24 mouse cellular contexts compared by ENCODE assay signal in genomic region chr10:22653820-22654219, GRCm38 (mm10). TPM values are rescaled to one million over a fixed set of nuclear protein-coding genes. Genes with fewer than 3 reads are reported as not detected.
A peak's percentile ranks its signal among the peaks of the same experiment; 100 is the strongest.
DNase-seq lines count a peak whose midpoint lies in the region; ATAC-seq and TF ChIP-seq lines count a peak whose summit lies in the region.
"Had no signal": no experiment of that assay in that cellular context is flagged by ENCODE, and none has a peak within 500 bp of the region (broad histone marks: within the 10 kb centered on the region; RNA-seq: fewer than 3 reads in every experiment).

No protein-coding gene starts in this region.

- H3K27ac ChIP-seq in heart, adult 2 months: no peak overlapping the region
- H3K27ac ChIP-seq in kidney, embryonic 15.5 days: peak overlapping the region; percentile 45
- no peak overlapping the region for H3K27ac ChIP-seq in kidney, adult 2 months (ENCODE audit: insufficient read depth, low read depth, low read length)
- H3K27ac ChIP-seq in midbrain, embryonic 13.5 days: no peak overlapping the region
- H3K27ac ChIP-seq: embryonic facial prominence, embryonic 12.5 days; forebrain, embryonic 12.5 days; forebrain, embryonic 15.5 days; hindbrain, embryonic 12.5 days; hindbrain, embryonic 15.5 days had no signal

- 0 out of 2 replicates have a peak, but pooled peaks have one; percentile 36 for ATAC-seq in kidney, embryonic 15.5 days (replicated peaks; ENCODE audit: low FRiP score)
- ATAC-seq in midbrain, embryonic 13.5 days: no peak
- ATAC-seq: forebrain, embryonic 15.5 days; Patski had no signal

- H3K4me1 ChIP-seq in heart, adult 2 months (ENCODE audit: control insufficient read depth, insufficient read depth, low read length): no peaks in the 10 kb centered on the region
- peaks cover 16% of the 10 kb centered on the region for H3K4me1 ChIP-seq in kidney, embryonic 15.5 days
- no peaks in the 10 kb centered on the region for H3K4me1 ChIP-seq in kidney, adult 2 months (ENCODE audit: control insufficient read depth, insufficient read depth, low read length)
- H3K4me1 ChIP-seq in midbrain, embryonic 13.5 days (replicated peaks): peaks cover 17% of the 10 kb centered on the region

- H3K79me2 ChIP-seq in heart, adult 2 months (replicated peaks; ENCODE audit: control insufficient read depth, insufficient read depth, low read length): peaks cover 1% of the 10 kb centered on the region; the same call in 1 of the 2 replicates

- no peaks in the 10 kb centered on the region for H3K36me3 ChIP-seq in heart, adult 2 months (ENCODE audit: control insufficient read depth, insufficient read depth, low read length)
- H3K36me3 ChIP-seq in kidney, embryonic 15.5 days: no peaks in the 10 kb centered on the region
- H3K36me3 ChIP-seq in kidney, adult 2 months (ENCODE audit: control insufficient read depth, insufficient read depth, low read length): no peaks in the 10 kb centered on the region
- no peaks in the 10 kb centered on the region for H3K36me3 ChIP-seq in midbrain, embryonic 13.5 days
- H3K36me3 ChIP-seq: embryonic facial prominence, embryonic 12.5 days; forebrain, embryonic 12.5 days; forebrain, embryonic 15.5 days; G1E; hindbrain, embryonic 12.5 days; hindbrain, embryonic 15.5 days had no signal

- no peak overlapping the region for H3K9ac ChIP-seq in heart, adult 2 months (ENCODE audit: low read depth, low read length)
- no peak overlapping the region for H3K9ac ChIP-seq in kidney, embryonic 15.5 days
- no peak overlapping the region for H3K9ac ChIP-seq in midbrain, embryonic 13.5 days (replicated peaks)
- H3K9ac ChIP-seq: embryonic facial prominence, embryonic 12.5 days; forebrain, embryonic 12.5 days; forebrain, embryonic 15.5 days; hindbrain, embryonic 12.5 days; hindbrain, embryonic 15.5 days had no signal

- H3K4me3 ChIP-seq in heart, adult 2 months: no peak overlapping the region
- no peak overlapping the region for H3K4me3 ChIP-seq in kidney, embryonic 15.5 days (replicated peaks)
- H3K4me3 ChIP-seq in kidney, adult 2 months (ENCODE audit: insufficient read depth, low read depth, low read length): no peak overlapping the region
- H3K4me3 ChIP-seq in midbrain, embryonic 13.5 days (replicated peaks): no peak overlapping the region
- H3K4me3 ChIP-seq: embryonic facial prominence, embryonic 12.5 days; erythroblast, embryonic 14.5 days; forebrain, embryonic 12.5 days; forebrain, embryonic 15.5 days; hindbrain, embryonic 12.5 days; hindbrain, embryonic 15.5 days had no signal

- no peak overlapping the region for H3K4me2 ChIP-seq in kidney, embryonic 15.5 days
- no peak overlapping the region for H3K4me2 ChIP-seq in midbrain, embryonic 13.5 days (replicated peaks)
- H3K4me2 ChIP-seq: embryonic facial prominence, embryonic 12.5 days; forebrain, embryonic 12.5 days; forebrain, embryonic 15.5 days; heart, embryonic 11.5 days; hindbrain, embryonic 12.5 days; hindbrain, embryonic 15.5 days had no signal

- TF ChIP-seq EP300 in heart, adult 2 months (IDR thresholded peaks at IDR 0.05; ENCODE audit: insufficient read depth, low read depth, low read length): no peak

- peak; percentile 56 for DNase-seq in heart, adult 11 months
- DNase-seq in heart, adult 2 months: no peak
- DNase-seq in kidney, adult 18-20 months: no peak
- DNase-seq in kidney, postnatal 4 days: peak; percentile 20 to 43
- DNase-seq in kidney, adult 2 months: no peak
- DNase-seq: adrenal gland, postnatal 10 days; adrenal gland, postnatal 36 days; B cell, adult 2 months; cerebellum, adult 18-20 months; cerebellum, adult 9-10 months; cerebellum, postnatal 14 days; gastrocnemius, postnatal 25 days had no signal

- H3K9me3 ChIP-seq in kidney, embryonic 15.5 days (replicated peaks): no peaks in the 10 kb centered on the region
- H3K9me3 ChIP-seq in midbrain, embryonic 13.5 days: no peaks in the 10 kb centered on the region
- H3K9me3 ChIP-seq: embryonic facial prominence, embryonic 12.5 days; forebrain, embryonic 12.5 days; forebrain, embryonic 15.5 days; G1E; hindbrain, embryonic 12.5 days; hindbrain, embryonic 15.5 days had no signal

- 68% methylated on average over 6 of the region's 6 CpGs for WGBS in heart, adult 2 months
- WGBS in kidney, embryonic 15.5 days: 34% methylated on average over 6 of the region's 6 CpGs
- 53% methylated on average over 6 of the region's 6 CpGs for WGBS in kidney, adult 2 months
- 50% methylated on average over 6 of the region's 6 CpGs for WGBS in midbrain, embryonic 13.5 days

- TF ChIP-seq POLR2A in heart, adult 2 months (IDR thresholded peaks at IDR 0.05; ENCODE audit: insufficient read depth, low read depth, low read length): no peak
- TF ChIP-seq POLR2A in kidney, adult 2 months (IDR thresholded peaks at IDR 0.05; ENCODE audit: low read depth, low read length): no peak

- peaks cover 2% of the 10 kb centered on the region; the same call in 1 of the 2 replicates for H3K27me3 ChIP-seq in heart, adult 2 months (ENCODE audit: control insufficient read depth, insufficient read depth, low read length)
- H3K27me3 ChIP-seq in kidney, embryonic 15.5 days: no peaks in the 10 kb centered on the region
- no peaks in the 10 kb centered on the region for H3K27me3 ChIP-seq in kidney, adult 2 months (replicated peaks; ENCODE audit: control insufficient read depth, insufficient read depth, low read length)
- no peaks in the 10 kb centered on the region for H3K27me3 ChIP-seq in midbrain, embryonic 13.5 days
- H3K27me3 ChIP-seq: CH12.LX; embryonic facial prominence, embryonic 12.5 days; forebrain, embryonic 12.5 days; forebrain, embryonic 15.5 days; hindbrain, embryonic 12.5 days; hindbrain, embryonic 15.5 days had no signal

- intact Hi-C loops in heart, adult 2 months (cut with DNase I): no loop called here

- TF ChIP-seq CTCF in heart, adult 2 months (IDR thresholded peaks at IDR 0.05): no peak
- TF ChIP-seq CTCF in kidney, adult 2 months (conservative IDR thresholded peaks at IDR 0.05; ENCODE audit: insufficient read depth, insufficient read length, low read depth, low read length): no peak

RNA-seq across cellular contexts. Expression of gene Slc2a12, which starts 9.0 kb away (rescaled TPM):
- total RNA-seq in heart, adult 2 months (2021): 10 to 100 TPM; 12.7 to 15.7 TPM
- polyA plus RNA-seq in heart, adult 2 months (2012; rRNA removed): 5.0 and 7.7 TPM in 2 replicates
- 1.9 and 2.9 TPM in 2 replicates for polyA plus RNA-seq in kidney, embryonic 15.5 days (2015; fragmentation: Nextera tagmentation; extraction: Ambion mirVana)
- 5.6 and 6.3 TPM in 2 replicates for polyA plus RNA-seq in kidney, adult 2 months (2012; rRNA removed)
- 3.5 and 4.2 TPM in 2 replicates for polyA plus RNA-seq in midbrain, embryonic 13.5 days (2015; fragmentation: Nextera tagmentation; extraction: Ambion mirVana)
- polyA plus RNA-seq: erythroblast, embryonic 14.5 days; G1E; Patski had no signal

Comparison
In these comparisons a context has a peak if more than half of its experiments do, and no peak if none do; other contexts are left out.
1. DNase-seq: peak in heart, adult 11 months (single experiment) and kidney, postnatal 4 days (2 of 2); none in heart, adult 2 months (0 of 2), kidney, adult 18-20 months (single experiment) and kidney, adult 2 months (single experiment).